Mouse (Mus musculus) CH12.LX (cell line): ENCODE results near the gene Slc6a11. TPM values are rescaled to one million over a fixed set of nuclear protein-coding genes. Genes with fewer than 3 reads are reported as not detected.

ENCODE experiments used
- DNase-seq: peaks from one replicate; pipeline ENCODE4 v3.0.0-alpha.2; 2013; ENCODE audit errors: extremely low read depth
- H3K27ac ChIP-seq: 2 replicates; pipeline ENCODE4 v1.5.1; 2012; ENCODE audit warnings: low read depth, mild to moderate bottlenecking, control low read depth, moderate library complexity; ENCODE audit not compliant: insufficient read depth
- H3K27me3 ChIP-seq: replicated peaks from 2 replicates; pipeline ENCODE3; 2012; ENCODE audit warnings: inconsistent platforms
- H3K36me3 ChIP-seq, 2 experiments: replicated peaks in 1 of 2; 2 replicates each; pipeline versions ENCODE3 to v1.6.1; 2012; ENCODE audit warnings: inconsistent platforms in 1 of 2, low read length in 1 of 2, mild to moderate bottlenecking in 1 of 2, mixed read lengths in 1 of 2, moderate library complexity in 1 of 2; ENCODE audit not compliant: control insufficient read depth in 1 of 2, insufficient read depth in 1 of 2
- H3K4me1 ChIP-seq, 2 experiments: 2 replicates each; pipeline ENCODE4 v1.6.1; 2012; ENCODE audit warnings: inconsistent platforms in 1 of 2, moderate library complexity in 1 of 2; ENCODE audit not compliant: insufficient read depth in 2 of 2, control insufficient read depth in 1 of 2
- H3K4me2 ChIP-seq: 2 replicates; pipeline ENCODE4 v1.6.1; 2012; ENCODE audit warnings: low read depth, mild to moderate bottlenecking, control low read depth; ENCODE audit not compliant: poor library complexity, insufficient read depth, severe bottlenecking
- H3K4me3 ChIP-seq, 3 experiments: fragments of 150-350 bp in 1 of 3; sonication (generic) in 1 of 3; replicated peaks in 1 of 3; 2 replicates each; pipeline versions ENCODE3 to v1.5.1; 2011 to 2012; ENCODE audit warnings: low read depth in 2 of 3, low read length in 2 of 3, mild to moderate bottlenecking in 2 of 3, moderate library complexity in 2 of 3, control low read depth in 1 of 3, improper control_type of control experiment in 1 of 3, inconsistent platforms in 1 of 3, mixed read lengths in 1 of 3; ENCODE audit not compliant: poor library complexity in 1 of 3
- H3K79me2 ChIP-seq: replicated peaks from 2 replicates; pipeline ENCODE4 v1.6.1; 2012; ENCODE audit warnings: mild to moderate bottlenecking, moderate library complexity; ENCODE audit not compliant: control insufficient read depth, poor library complexity, insufficient read depth, severe bottlenecking; ENCODE audit errors: extremely low read depth
- H3K9ac ChIP-seq: 2 replicates; pipeline ENCODE4 v1.6.1; 2012; ENCODE audit warnings: low read depth, mild to moderate bottlenecking, control low read depth, moderate library complexity; ENCODE audit not compliant: insufficient read depth
- H3K9me3 ChIP-seq: replicated peaks from 2 replicates; pipeline ENCODE3; 2012; ENCODE audit warnings: low read length, inconsistent platforms, mixed read lengths
- BHLHE40 ChIP-seq: IDR thresholded peaks from 2 replicates; pipeline ENCODE4 v1.6.1; 2011; ENCODE audit warnings: mild to moderate bottlenecking, low read depth, low read length, improper control_type of control experiment
- CTCF ChIP-seq, 2 experiments: IDR thresholded peaks in 1 of 2; conservative IDR thresholded peaks in 1 of 2; 2 replicates each; pipeline ENCODE4 v1.5.1; 2011 to 2012; ENCODE audit warnings: low read depth in 2 of 2, low read length in 2 of 2, improper control_type of control experiment in 1 of 2, inconsistent platforms in 1 of 2, mild to moderate bottlenecking in 1 of 2, moderate library complexity in 1 of 2
- E2F4 ChIP-seq: IDR thresholded peaks from 2 replicates; pipeline ENCODE4 v1.6.1; 2011; ENCODE audit warnings: low read depth, low read length, improper control_type of control experiment; ENCODE audit not compliant: insufficient replicate concordance
- EP300 ChIP-seq: IDR thresholded peaks from 2 replicates; pipeline ENCODE4 v1.6.1; 2011; ENCODE audit warnings: low read length, improper control_type of control experiment
- ETS1 ChIP-seq: conservative IDR thresholded peaks from 2 replicates; pipeline ENCODE4 v1.6.1; 2012; ENCODE audit warnings: low read depth, mild to moderate bottlenecking, inconsistent platforms, low read length, improper control_type of control experiment, moderate library complexity
- HCFC1 ChIP-seq: IDR thresholded peaks from 2 replicates; pipeline ENCODE4 v1.6.1; 2012; ENCODE audit warnings: low read depth, mild to moderate bottlenecking, inconsistent platforms, low read length, improper control_type of control experiment
- JUN ChIP-seq: IDR thresholded peaks from 2 replicates; pipeline ENCODE4 v1.6.1; 2011; ENCODE audit warnings: low read depth, mild to moderate bottlenecking, low read length, improper control_type of control experiment, moderate library complexity; ENCODE audit not compliant: insufficient read depth
- JUND ChIP-seq: conservative IDR thresholded peaks from 2 replicates; pipeline ENCODE4 v1.6.1; 2011; ENCODE audit warnings: low read depth, low read length, improper control_type of control experiment
- MAZ ChIP-seq: IDR thresholded peaks from 2 replicates; pipeline ENCODE4 v1.6.1; 2012; ENCODE audit warnings: low read depth, mild to moderate bottlenecking, inconsistent platforms, low read length, improper control_type of control experiment, moderate library complexity
- MXI1 ChIP-seq: IDR thresholded peaks from 2 replicates; pipeline ENCODE4 v1.6.1; 2011; ENCODE audit warnings: mild to moderate bottlenecking, low read depth, low read length, improper control_type of control experiment
- NELFE ChIP-seq: IDR thresholded peaks from 2 replicates; pipeline ENCODE4 v1.6.1; 2011; ENCODE audit warnings: low read depth, low read length, improper control_type of control experiment
- NRF1 ChIP-seq: IDR thresholded peaks from 2 replicates; pipeline ENCODE4 v1.6.1; 2014; ENCODE audit warnings: low read depth, mild to moderate bottlenecking, inconsistent platforms, low read length, improper control_type of control experiment, moderate library complexity
- PAX5 ChIP-seq: IDR thresholded peaks from 2 replicates; pipeline ENCODE4 v1.6.1; 2012; ENCODE audit warnings: low read length, inconsistent platforms, mixed read lengths
- POLR2AphosphoS2 ChIP-seq: IDR thresholded peaks from 2 replicates; pipeline ENCODE4 v1.6.1; 2011; ENCODE audit warnings: low read depth, low read length, improper control_type of control experiment
- RCOR1 ChIP-seq: conservative IDR thresholded peaks from 2 replicates; pipeline ENCODE4 v1.6.1; 2012; ENCODE audit warnings: low read depth, mild to moderate bottlenecking, inconsistent platforms, low read length, improper control_type of control experiment
- TBP ChIP-seq: conservative IDR thresholded peaks from 2 replicates; pipeline ENCODE4 v1.6.1; 2011; ENCODE audit warnings: low read depth, low read length, improper control_type of control experiment
- TCF12 ChIP-seq: IDR thresholded peaks from 2 replicates; pipeline ENCODE4 v1.6.1; 2014; ENCODE audit warnings: low read depth, mild to moderate bottlenecking, inconsistent platforms, low read length, improper control_type of control experiment
- UBTF ChIP-seq: IDR thresholded peaks from 2 replicates; pipeline ENCODE4 v1.6.1; 2012; ENCODE audit warnings: low read depth, mild to moderate bottlenecking, inconsistent platforms, low read length, improper control_type of control experiment, moderate library complexity
- USF1 ChIP-seq: IDR thresholded peaks from 2 replicates; pipeline ENCODE4 v1.6.1; 2014; ENCODE audit warnings: low read depth, mild to moderate bottlenecking, inconsistent platforms, low read length, improper control_type of control experiment
- ZKSCAN1 ChIP-seq: IDR thresholded peaks from 2 replicates; pipeline ENCODE4 v1.6.1; 2012; ENCODE audit warnings: low read depth, inconsistent platforms, low read length, improper control_type of control experiment, borderline replicate concordance
- ZMIZ1 ChIP-seq: IDR thresholded peaks from 2 replicates; pipeline ENCODE4 v1.6.1; 2012; ENCODE audit warnings: low read depth, mild to moderate bottlenecking, inconsistent platforms, low read length, improper control_type of control experiment
- dilution Hi-C: fragments of 300-500 bp; cut with MboI; formaldehyde crosslinking; loops from 2 replicates; pipeline ENCODE4 v1.14.3; 2020; ENCODE audit warnings: low sequenced_read_pairs; ENCODE audit not compliant: extremely low pct_unique_long_range_greater_than_20kb, extremely low pct_ligation_motif_present
- in situ Hi-C: fragments of 300-500 bp; cut with MboI; formaldehyde crosslinking; loops from 3 replicates; pipeline ENCODE4 v1.14.3; 2019; ENCODE audit warnings: low sequenced_read_pairs, low pct_ligation_motif_present, low pct_unique_long_range_greater_than_20kb, mixed read lengths
- polyA plus RNA-seq: library from polyadenylated mRNA; unstranded; fragments of >175 nt; gene quantifications from 2 replicates; pipeline ENCODE4 v1.2.1, GENCODE M21; 2012; ENCODE audit warnings: low read depth; ENCODE audit not compliant: insufficient read length
- total RNA-seq, 2 experiments: library from RNA; depleted of rRNA; stranded (reverse); fragments of 300-350 nt in 1 of 2; fragments of >200 nt in 1 of 2; gene quantifications; 2 replicates each; pipeline ENCODE4 v1.2.3; 2012 to 2014

The Slc6a11 gene
- total and polyA plus RNA-seq, 3 experiments = not detected

DNA sequence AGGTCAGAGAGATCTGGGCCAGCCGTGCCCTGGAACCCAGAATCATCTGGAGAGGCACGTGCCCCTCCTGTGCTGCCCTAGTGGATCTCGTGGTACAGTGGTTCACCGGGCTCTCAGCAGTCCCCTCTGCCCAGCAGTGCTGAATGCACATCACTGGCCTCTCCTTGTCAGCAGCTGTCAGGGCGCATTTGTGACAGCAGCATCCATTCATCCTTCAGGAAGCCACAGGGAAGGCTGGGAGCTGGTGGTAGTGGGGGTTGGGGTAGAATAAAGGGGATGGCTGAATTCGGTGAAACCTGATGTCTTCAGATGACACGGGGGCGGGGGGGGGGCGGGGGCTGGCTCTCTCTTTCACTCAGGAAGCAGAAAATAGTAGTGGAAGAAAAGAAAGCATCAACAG is 38.8 kb upstream of the Slc6a11 start:
- no peaks in the 10 kb centered on the region for H3K36me3 ChIP-seq
- no peak for DNase-seq
- dilution Hi-C loops = no loop called here

DNA sequence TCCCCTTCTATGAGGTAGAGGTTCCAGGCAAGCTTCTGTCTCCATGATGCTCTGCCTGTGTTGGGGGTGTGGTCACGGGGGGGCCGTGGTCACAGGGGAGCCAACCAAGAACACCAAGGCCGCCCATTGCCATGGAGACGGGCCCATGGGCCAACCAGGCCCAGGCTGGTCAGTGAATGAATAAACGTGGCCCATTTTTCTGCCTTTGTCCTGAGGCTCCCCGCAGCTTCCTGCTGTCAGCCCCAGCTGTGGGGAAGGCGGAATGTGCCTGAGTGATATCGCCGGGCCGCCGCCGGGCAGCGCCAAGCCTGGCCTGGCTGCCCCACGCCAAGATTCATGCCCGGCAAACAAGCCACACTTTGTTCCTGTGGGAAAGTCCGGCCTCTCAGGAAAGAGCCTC is 36.8 kb upstream of the Slc6a11 start:
- Histone ChIP-seq H3K4me1 (no peaks in the 10 kb centered on the region), H3K9ac (no peak overlapping the region), H3K36me3 (no peaks in the 10 kb centered on the region), H3K4me2 (no peak overlapping the region), H3K27ac (no peak overlapping the region), H3K79me2 (no peaks in the 10 kb centered on the region), H3K27me3 (peaks cover 85% of the 10 kb centered on the region), H3K9me3 (no peaks in the 10 kb centered on the region), H3K4me3 (no peak overlapping the region)
- DNase-seq = no peak
- in situ Hi-C loops = loop anchor here (25.0 kb wide), 1 partner anchor 93 kb away; no protein-coding TSS in a partner anchor
- TF ChIP-seq JUN (no peak), PAX5 (no peak), E2F4 (no peak), MXI1 (no peak), HCFC1 (no peak), RCOR1 (no peak), MAZ (no peak)
- dilution Hi-C loops = no loop called here

More for the DNA sequence above, 38.8 kb upstream of the Slc6a11 start:
- Histone ChIP-seq H3K9ac (no peak overlapping the region), H3K27me3 (peaks cover 69% of the 10 kb centered on the region), H3K4me3 (no peak overlapping the region), H3K4me2 (no peak overlapping the region), H3K4me1 (no peaks in the 10 kb centered on the region), H3K9me3 (no peaks in the 10 kb centered on the region), H3K27ac (no peak overlapping the region), H3K79me2 (no peaks in the 10 kb centered on the region)
- in situ Hi-C loops = loop anchor here (25.0 kb wide), 1 partner anchor 95 kb away; no protein-coding TSS in a partner anchor
- TF ChIP-seq ETS1 (no peak), NELFE (no peak), TBP (no peak), USF1 (no peak)

DNA sequence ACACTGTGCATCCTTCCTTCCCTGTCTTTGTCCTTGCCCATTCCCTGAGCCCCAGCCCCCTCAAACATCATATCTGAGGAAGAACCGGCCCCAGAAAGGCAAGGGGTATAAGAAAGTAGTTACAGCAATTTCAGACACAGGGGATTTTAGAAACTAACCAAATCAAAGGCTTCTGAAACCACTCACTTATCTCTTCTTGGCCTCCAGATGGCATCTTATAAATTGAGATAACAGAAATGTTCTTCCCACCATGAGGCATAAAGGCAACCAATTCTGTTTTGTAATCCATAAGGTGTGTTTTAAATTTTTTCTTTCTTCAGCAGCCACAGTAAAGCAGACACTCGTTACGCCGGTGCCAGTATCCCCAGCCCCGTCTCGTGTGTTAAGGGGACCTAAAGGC is 34.5 kb upstream of the Slc6a11 start:
- no peaks in the 10 kb centered on the region for H3K36me3 ChIP-seq
- no peak for DNase-seq
- no peaks in the 10 kb centered on the region for H3K4me1 ChIP-seq
- peaks cover 89% of the 10 kb centered on the region for H3K27me3 ChIP-seq
- no peaks in the 10 kb centered on the region for H3K9me3 ChIP-seq
- TF ChIP-seq ZKSCAN1 (no peak), UBTF (no peak), EP300 (no peak), CTCF (conservative IDR thresholded peaks at IDR 0.05 in 1 of 2, IDR thresholded peaks at IDR 0.05 in 1 of 2; ENCODE audit: low read depth in 2 of 2, low read length in 2 of 2) (no peak), JUND (no peak), POLR2AphosphoS2 (no peak), MXI1 (no peak), USF1 (no peak), TCF12 (no peak), ETS1 (no peak), E2F4 (no peak), NRF1 (no peak), MAZ (no peak), BHLHE40 (no peak), ZMIZ1 (no peak), PAX5 (no peak), JUN (no peak)
- no peak overlapping the region for H3K9ac ChIP-seq
- in situ Hi-C loops = loop anchor here (25.0 kb wide), 1 partner anchor 91 kb away; no protein-coding TSS in a partner anchor
- no peaks in the 10 kb centered on the region for H3K79me2 ChIP-seq
- dilution Hi-C loops = no loop called here
- no peak overlapping the region for H3K4me2 ChIP-seq
- H3K4me3 ChIP-seq = no peak overlapping the region
- H3K27ac ChIP-seq = no peak overlapping the region
